Mouse (Mus musculus): ENCODE measurements around the gene Btg1-ps2.
"Not testable (repeated sequence)": the region's sequence is repeated elsewhere in the genome, so short reads cannot be mapped to it uniquely, and the experiment has no call there.

Btg1-ps2 gene

DNA sequence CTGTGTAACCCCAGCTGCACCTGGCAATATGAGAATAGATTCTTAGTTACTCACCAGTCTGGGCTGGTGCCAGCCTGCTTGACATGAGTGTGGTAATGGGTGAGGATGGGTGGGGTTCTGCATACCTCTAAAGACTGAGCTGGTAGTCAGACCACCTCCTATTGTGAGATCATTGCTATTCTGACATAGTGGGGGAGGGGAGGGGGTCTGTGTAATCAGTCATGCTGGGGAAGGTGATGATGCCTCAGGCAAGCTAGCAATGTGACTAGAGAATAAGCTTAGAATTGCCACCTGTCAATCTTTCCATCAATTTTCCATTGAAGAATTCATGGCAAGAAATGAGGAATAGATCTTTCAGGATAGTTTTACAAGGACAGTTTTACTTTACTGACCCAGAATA, at the start of gene Btg1-ps2:
Gene Btg1-ps2 (minus strand): TSS at position 101 of the 400 bp plus-strand sequence.
- DNase-seq (ENCODE audit: low spot score): not testable (repeated sequence)

DNA sequence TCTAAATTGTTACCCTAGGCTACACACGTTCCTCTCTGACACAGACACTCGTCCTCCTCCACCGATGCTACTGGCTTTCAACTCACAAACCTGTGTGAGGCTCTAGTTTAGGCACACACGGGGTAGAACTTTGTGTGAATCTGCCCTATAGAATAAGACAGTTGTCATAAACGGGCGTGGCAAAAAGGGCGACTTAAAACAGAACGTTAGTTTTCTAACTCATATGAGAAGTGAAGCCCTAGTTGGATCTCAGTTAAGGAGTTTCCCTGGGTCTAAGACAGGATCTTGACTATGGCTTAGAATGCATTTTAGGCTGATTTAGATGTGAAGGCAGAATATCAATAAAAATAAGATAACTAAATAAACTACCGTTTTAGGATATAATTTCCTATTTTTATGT, 42.1 kb upstream of the Btg1-ps2 start, which contains the start of gene Rhox11:
Gene Rhox11 (minus strand): TSS at position 101 of the 400 bp plus-strand sequence.
- DNase-seq (ENCODE audit: low spot score): no peak

DNA sequence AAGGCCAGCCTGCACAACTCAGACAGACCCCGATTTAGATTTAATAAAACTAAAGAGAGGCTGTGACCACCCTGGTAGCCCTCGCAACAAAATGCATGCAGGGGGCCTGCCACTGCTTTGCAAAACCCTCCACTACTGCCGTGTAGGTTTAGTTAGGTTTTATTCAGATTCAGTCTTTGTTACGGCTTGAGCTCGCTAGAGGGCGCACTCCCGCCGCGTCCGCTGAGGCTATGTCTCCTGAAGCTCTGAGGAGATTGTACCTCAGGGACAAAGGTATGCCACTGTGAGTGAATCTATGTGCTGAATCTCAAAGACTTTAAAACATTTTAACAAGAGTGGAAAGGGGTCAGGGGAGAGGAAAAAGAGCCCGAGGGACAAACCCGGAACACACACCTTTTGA, 41.3 kb upstream of the Btg1-ps2 start:
- no peak for DNase-seq (ENCODE audit: low spot score)

DNA sequence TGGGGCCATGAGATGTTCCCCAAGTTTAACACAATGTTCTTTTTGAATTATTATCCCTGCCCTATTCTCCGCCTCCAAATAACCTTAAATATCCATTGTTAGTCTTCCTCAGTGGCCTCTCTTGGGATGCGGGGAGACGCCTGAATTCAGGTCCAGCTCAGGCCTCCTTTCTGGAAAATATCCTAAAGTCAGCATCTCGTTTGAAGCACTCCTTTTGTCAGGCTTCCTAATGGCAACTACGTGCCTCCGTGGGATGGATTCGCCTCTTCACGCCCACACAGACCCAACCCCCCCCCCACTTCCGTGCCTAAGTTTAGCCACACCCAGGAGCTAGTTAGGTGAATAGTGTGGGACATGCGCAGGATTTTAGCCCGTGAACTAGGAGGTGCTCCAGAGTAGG, 23.3 kb upstream of the Btg1-ps2 start, which contains the start of gene Rhox10:
Gene Rhox10 (plus strand): TSS at position 301 of the 400 bp plus-strand sequence.
- no peak for DNase-seq (ENCODE audit: low spot score)

DNA sequence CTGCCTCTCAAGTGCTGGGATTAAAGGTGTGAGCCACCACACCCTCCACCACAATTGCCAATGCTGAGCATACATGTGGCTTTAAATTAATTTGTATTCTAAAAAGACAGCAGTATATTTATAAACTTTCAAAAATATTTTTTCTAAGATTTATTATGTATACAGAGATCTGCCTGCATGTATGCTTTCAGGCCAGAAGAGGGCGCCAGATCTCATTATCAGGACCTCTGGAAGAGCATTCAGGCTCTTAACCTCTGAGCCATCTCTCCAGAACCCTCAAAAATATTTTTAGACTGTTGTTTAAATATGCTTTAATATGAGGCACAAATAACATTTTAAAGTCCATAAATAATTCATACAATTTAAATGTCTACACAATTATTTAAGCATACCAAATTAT, 18.6 kb upstream of the Btg1-ps2 start:
- DNase-seq (ENCODE audit: low spot score): no peak

DNA sequence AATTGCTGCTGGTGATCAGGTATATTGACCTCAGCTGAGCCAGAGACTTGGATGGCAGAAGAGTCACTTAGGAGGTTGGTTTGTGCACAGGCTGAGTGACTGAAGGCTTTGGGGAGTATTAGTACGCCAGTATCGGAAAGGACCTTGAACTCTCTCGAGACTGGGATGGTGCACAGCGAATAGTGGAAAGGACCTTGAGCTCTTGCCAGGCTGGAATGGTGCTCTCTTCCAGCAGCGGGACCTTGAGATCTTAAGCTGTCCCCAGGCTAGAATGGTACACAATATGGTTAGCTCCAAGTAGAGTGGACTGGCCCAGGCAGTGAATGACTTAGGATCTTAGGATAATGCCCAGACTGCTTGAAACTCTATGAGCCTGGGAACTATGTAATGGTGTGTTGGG, 3.2 kb downstream of the Btg1-ps2 start:
- DNase-seq (ENCODE audit: low spot score): no peak

DNA sequence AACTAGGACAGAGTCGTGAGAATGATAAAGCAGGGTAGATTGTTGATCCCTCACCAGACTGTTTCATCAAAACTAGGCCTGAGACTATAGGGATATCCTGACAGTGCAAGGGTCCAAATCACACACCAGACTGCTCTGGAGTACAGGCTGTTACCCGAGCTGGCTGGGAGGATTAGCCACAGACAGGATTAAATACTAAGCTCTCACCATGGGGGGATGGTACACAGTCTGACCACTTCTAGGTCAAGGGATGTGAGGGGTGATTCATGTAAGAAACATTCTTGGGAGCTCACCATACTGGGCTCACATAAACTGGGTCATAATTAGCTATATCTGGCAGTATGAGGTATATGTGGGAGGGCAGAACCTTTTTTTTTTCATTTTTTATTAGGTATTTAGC, 9.1 kb downstream of the Btg1-ps2 start:
- no peak for DNase-seq (ENCODE audit: low spot score)

DNA sequence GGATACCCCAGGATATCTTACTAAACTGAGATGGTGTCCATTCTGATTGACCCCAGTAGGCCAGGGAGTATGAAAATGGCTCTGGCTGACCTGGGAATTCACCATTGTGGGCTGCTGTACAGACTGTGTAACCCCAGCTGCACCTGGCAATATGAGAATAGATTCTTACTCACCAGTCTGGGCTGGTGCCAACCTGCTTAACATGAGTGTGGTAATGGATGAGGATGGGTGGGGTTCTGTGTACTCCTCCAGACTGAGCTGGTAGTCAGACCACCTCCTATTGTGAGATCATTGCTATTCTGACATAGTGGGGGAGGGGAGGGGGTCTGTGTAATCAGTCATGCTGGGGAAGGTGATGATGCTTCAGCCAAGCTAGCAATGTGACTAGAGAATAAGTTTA, 24.3 kb downstream of the Btg1-ps2 start, which contains the start of gene Btg1-ps1:
Gene Btg1-ps1 (minus strand): TSS at position 219 of the 400 bp plus-strand sequence.
- not testable (repeated sequence) for DNase-seq (ENCODE audit: low spot score)

DNA sequence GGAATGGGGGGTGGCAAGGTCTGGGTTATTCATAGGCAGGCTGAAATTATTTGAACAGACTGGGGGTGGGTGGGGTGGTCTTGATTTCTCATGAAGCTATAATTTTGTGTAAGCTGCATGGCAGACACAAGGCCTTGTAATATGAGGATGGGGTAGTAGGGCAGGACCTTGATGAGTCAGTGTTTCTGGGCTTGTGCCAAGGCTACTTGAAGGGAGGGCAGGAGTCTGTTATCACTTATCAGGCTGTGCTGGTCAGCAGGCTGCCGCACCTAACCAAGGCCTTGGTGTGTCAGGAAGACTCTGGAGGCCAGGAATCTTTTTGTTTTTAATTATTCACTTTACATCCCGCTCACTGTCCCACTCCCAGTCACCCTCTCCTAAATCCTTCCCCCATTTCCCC, 34.2 kb downstream of the Btg1-ps2 start:
- no peak for DNase-seq (ENCODE audit: low spot score)
